Mouse (Mus musculus) kidney, embryonic 14.5 days (tissue): ENCODE measurements around the gene Sdc3. TPM values are rescaled to one million over a fixed set of nuclear protein-coding genes. Genes with fewer than 3 reads are reported as not detected.
A peak's percentile ranks its signal among the peaks of the same experiment; 100 is the strongest.

Experiments
- ATAC-seq: fragments of 200-750 bp; cut with Nextera tagmentation; 2 replicates; pipeline ENCODE4 v1.8.0; 2017; ENCODE audit warnings: moderate number of reproducible peaks, mild to moderate bottlenecking, moderate TSS enrichment, moderate library complexity; ENCODE audit not compliant: low FRiP score, low TSS enrichment
- H3K27ac ChIP-seq: fragments of 300-500 bp; sonication (generic); 2 replicates; pipeline ENCODE4 v1.5.1; 2014; ENCODE audit warnings: low read depth, mild to moderate bottlenecking, low read length, moderate library complexity, mixed read lengths
- H3K27me3 ChIP-seq: fragments of 300-500 bp; sonication (generic); 2 replicates; pipeline ENCODE4 v1.6.1; 2014; ENCODE audit warnings: mild to moderate bottlenecking, low read length; ENCODE audit not compliant: control insufficient read depth, insufficient read depth
- H3K36me3 ChIP-seq: fragments of 300-500 bp; sonication (generic); 2 replicates; pipeline ENCODE4 v1.6.1; 2014; ENCODE audit warnings: low read length, mixed read lengths; ENCODE audit not compliant: control insufficient read depth, insufficient read depth
- H3K4me1 ChIP-seq: fragments of 300-500 bp; sonication (generic); 2 replicates; pipeline ENCODE4 v1.6.1; 2014; ENCODE audit warnings: low read length, mixed read lengths; ENCODE audit not compliant: control insufficient read depth, insufficient read depth
- H3K4me2 ChIP-seq: fragments of 300-500 bp; sonication (generic); replicated peaks from 2 replicates; pipeline ENCODE4 v1.6.1; 2014; ENCODE audit warnings: low read depth, mild to moderate bottlenecking, low read length
- H3K4me3 ChIP-seq: fragments of 300-500 bp; sonication (generic); 2 replicates; pipeline ENCODE4 v1.5.1; 2014; ENCODE audit warnings: mild to moderate bottlenecking, low read length
- H3K9ac ChIP-seq: fragments of 300-500 bp; sonication (generic); 2 replicates; pipeline ENCODE4 v1.6.1; 2014; ENCODE audit warnings: low read depth, mild to moderate bottlenecking, low read length, moderate library complexity
- H3K9me3 ChIP-seq: fragments of 300-500 bp; sonication (generic); 2 replicates; pipeline ENCODE4 v1.6.1; 2016; ENCODE audit warnings: low read length; ENCODE audit not compliant: control insufficient read depth
- WGBS: fragments of 180-500 bp; shearing (Covaris S2); extraction: QIAGEN DNeasy Blood & Tissue Kit; methylation state at CpG from one replicate; pipeline ENCODE4 v1.1.7; 2014; 5-methylcytosine and 5-hydroxymethylcytosine counted together
- polyA plus RNA-seq: library from polyadenylated mRNA; unstranded; fragments of >200 nt; fragmentation: Nextera tagmentation; extraction: Ambion mirVana; gene quantifications from 2 replicates; pipeline ENCODE4 v1.2.1, GENCODE M21; 2014

Sdc3 gene
- polyA plus RNA-seq, 1 experiment from 2014 or later: 15.8 TPM

DNA sequence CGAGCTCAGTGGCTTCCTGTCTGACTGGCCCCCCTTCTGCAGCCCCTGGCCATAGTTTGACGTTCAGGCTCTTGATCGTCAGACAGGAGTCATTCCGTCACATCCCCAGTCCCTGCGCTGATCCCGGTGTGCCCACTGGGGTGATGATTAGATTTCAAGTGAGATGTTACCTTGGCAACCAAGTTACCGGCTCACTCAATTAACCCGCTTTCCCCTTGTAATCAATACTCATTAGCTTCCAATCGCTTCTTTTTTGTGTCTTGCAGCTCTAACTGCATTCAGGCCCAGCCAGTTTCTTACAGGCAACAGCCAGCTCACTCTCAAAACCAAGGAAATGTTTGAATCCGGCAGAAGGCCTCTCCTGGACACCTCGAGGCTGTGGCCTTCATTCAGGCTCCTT is 80.1 kb downstream of the Sdc3 start:
- H3K27ac ChIP-seq: no peak overlapping the region
- H3K9ac ChIP-seq: no peak overlapping the region
- H3K4me3 ChIP-seq: no peak overlapping the region
- H3K9me3 ChIP-seq: no peaks in the 10 kb centered on the region
- ATAC-seq: no peak
- peaks cover 15% of the 10 kb centered on the region; the same call in 1 of the 2 replicates for H3K4me1 ChIP-seq
- H3K4me2 ChIP-seq: no peak overlapping the region
- no peaks in the 10 kb centered on the region for H3K36me3 ChIP-seq
- H3K27me3 ChIP-seq: no peaks in the 10 kb centered on the region
- WGBS: 43% methylated on average over 11 of the region's 11 CpGs

DNA sequence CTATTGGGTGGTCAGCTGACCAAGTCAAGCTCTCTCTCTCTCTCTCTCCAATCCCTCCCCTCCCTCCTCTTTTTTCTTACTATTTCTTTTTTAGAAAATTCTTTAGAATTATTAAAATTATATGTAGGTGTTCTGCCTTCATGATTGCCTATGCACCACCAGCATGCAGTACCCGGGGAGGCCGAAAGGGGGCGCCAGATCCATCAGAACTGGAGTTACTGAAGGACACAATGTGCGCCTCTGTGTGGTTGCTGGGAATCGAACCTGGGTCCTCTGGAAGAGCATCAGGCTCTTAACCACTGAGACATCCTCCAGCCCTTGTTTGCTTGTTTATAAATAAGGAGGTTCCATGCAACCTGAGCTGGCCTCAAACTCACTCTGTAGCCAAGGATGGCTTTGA is 81.1 kb downstream of the Sdc3 start:
- Histone ChIP-seq H3K4me1 (peaks cover 20% of the 10 kb centered on the region; the same call in 1 of the 2 replicates), H3K27ac (no peak overlapping the region), H3K36me3 (no peaks in the 10 kb centered on the region), H3K4me3 (no peak overlapping the region), H3K27me3 (no peaks in the 10 kb centered on the region), H3K9ac (no peak overlapping the region), H3K4me2 (no peak overlapping the region), H3K9me3 (no peaks in the 10 kb centered on the region)
- 79% methylated on average over 5 of the region's 5 CpGs for WGBS
- no peak for ATAC-seq

GRCm38 (mm10) chr4:130874601-130875000 is 82.3 kb downstream of the Sdc3 start:
- Histone ChIP-seq H3K9ac (no peak overlapping the region), H3K4me2 (no peak overlapping the region)

More at GRCm38 (mm10) chr4:130874601-130875000, 82.3 kb downstream of the Sdc3 start:
- ATAC-seq: peak; percentile 41
- Histone ChIP-seq H3K4me3 (no peak overlapping the region), H3K9me3 (no peaks in the 10 kb centered on the region), H3K27ac (no peak overlapping the region), H3K36me3 (no peaks in the 10 kb centered on the region), H3K4me1 (peaks cover 28% of the 10 kb centered on the region), H3K27me3 (no peaks in the 10 kb centered on the region)
- WGBS: 17% methylated on average over 10 of the region's 10 CpGs

Other genes with a start within 250 kb of the Sdc3 start
- 6.7 and 17.2 TPM in 2 replicates for gene Nkain1, start 218.4 kb upstream of the Sdc3 start, polyA plus RNA-seq
- gene Pum1, start 129.2 kb upstream of the Sdc3 start, polyA plus RNA-seq: 83.2 and 117 TPM in 2 replicates
- 19.7 and 29.5 TPM in 2 replicates for gene Laptm5, start 120.6 kb downstream of the Sdc3 start, polyA plus RNA-seq
- 0.41 and 0.44 TPM in 2 replicates for gene Matn1, start 151.8 kb downstream of the Sdc3 start, polyA plus RNA-seq